Mouse (Mus musculus): ENCODE data around the gene Gstt4. TPM values are rescaled to one million over a fixed set of nuclear protein-coding genes. Genes with fewer than 3 reads are reported as not detected.

Gstt4 gene
- polyA plus RNA-seq, 1 experiment from 2014 or later: not detected

GRCm38 (mm10) chr10:75855416-75855981 is 33.2 kb upstream of the Gstt4 start:
- ATAC-seq (ENCODE audit: low read depth): no peak
- peaks cover 9% of the 10 kb centered on the region; the same call in 1 of the 2 replicates for H3K4me1 ChIP-seq (ENCODE audit: control insufficient read depth, insufficient read depth, low read length)
- 92% methylated on average over 15 of the region's 15 CpGs for WGBS
- H3K36me3 ChIP-seq (ENCODE audit: control insufficient read depth, insufficient read depth, low read length): peaks cover 7% of the 10 kb centered on the region
- H3K4me3 ChIP-seq (ENCODE audit: low read depth, low read length): no peak overlapping the region
- H3K9ac ChIP-seq (replicated peaks; ENCODE audit: low read depth, low read length): no peak overlapping the region
- no peak overlapping the region for H3K27ac ChIP-seq (ENCODE audit: low read depth, low read length)
- H3K27me3 ChIP-seq (ENCODE audit: control insufficient read depth, insufficient read depth, low read length): no peaks in the 10 kb centered on the region
- no peak overlapping the region for H3K4me2 ChIP-seq (ENCODE audit: low read depth, low read length)
- no peaks in the 10 kb centered on the region for H3K9me3 ChIP-seq (ENCODE audit: control insufficient read depth, low read length)

GRCm38 (mm10) chr10:75854791-75855190 is 32.4 kb upstream of the Gstt4 start:
- H3K4me1 ChIP-seq (ENCODE audit: control insufficient read depth, insufficient read depth, low read length): 0 out of 2 replicates have a peak, but pooled peaks cover 6% of the 10 kb centered on the region

GRCm38 (mm10) chr10:75854096-75854495 is 31.8 kb upstream of the Gstt4 start:
- no peak overlapping the region for H3K4me3 ChIP-seq (ENCODE audit: low read depth, low read length)
- no peak overlapping the region for H3K27ac ChIP-seq (ENCODE audit: low read depth, low read length)
- H3K9ac ChIP-seq (replicated peaks; ENCODE audit: low read depth, low read length): no peak overlapping the region
- no peak overlapping the region for H3K4me2 ChIP-seq (ENCODE audit: low read depth, low read length)
- H3K9me3 ChIP-seq (ENCODE audit: control insufficient read depth, low read length): no peaks in the 10 kb centered on the region
- H3K27me3 ChIP-seq (ENCODE audit: control insufficient read depth, insufficient read depth, low read length): no peaks in the 10 kb centered on the region
- ATAC-seq (ENCODE audit: low read depth): peak; percentile 29; the same call in 1 of the 2 replicates
- peaks cover 7% of the 10 kb centered on the region for H3K36me3 ChIP-seq (ENCODE audit: control insufficient read depth, insufficient read depth, low read length)
- H3K4me1 ChIP-seq (ENCODE audit: control insufficient read depth, insufficient read depth, low read length): 0 out of 2 replicates have a peak, but pooled peaks cover 6% of the 10 kb centered on the region
- WGBS: 55% methylated on average over 5 of the region's 5 CpGs

More at GRCm38 (mm10) chr10:75854791-75855190, 32.4 kb upstream of the Gstt4 start:
- H3K27ac ChIP-seq (ENCODE audit: low read depth, low read length): no peak overlapping the region
- H3K4me3 ChIP-seq (ENCODE audit: low read depth, low read length): no peak overlapping the region
- no peaks in the 10 kb centered on the region for H3K27me3 ChIP-seq (ENCODE audit: control insufficient read depth, insufficient read depth, low read length)
- H3K4me2 ChIP-seq (ENCODE audit: low read depth, low read length): no peak overlapping the region
- 89% methylated on average over 6 of the region's 6 CpGs for WGBS
- peaks cover 7% of the 10 kb centered on the region for H3K36me3 ChIP-seq (ENCODE audit: control insufficient read depth, insufficient read depth, low read length)
- H3K9me3 ChIP-seq (ENCODE audit: control insufficient read depth, low read length): no peaks in the 10 kb centered on the region
- H3K9ac ChIP-seq (replicated peaks; ENCODE audit: low read depth, low read length): no peak overlapping the region
- ATAC-seq (ENCODE audit: low read depth): no peak

GRCm38 (mm10) chr10:75853452-75853851 is 31.1 kb upstream of the Gstt4 start:
- H3K9me3 ChIP-seq (ENCODE audit: control insufficient read depth, low read length): no peaks in the 10 kb centered on the region
- no peak overlapping the region for H3K27ac ChIP-seq (ENCODE audit: low read depth, low read length)
- H3K27me3 ChIP-seq (ENCODE audit: control insufficient read depth, insufficient read depth, low read length): no peaks in the 10 kb centered on the region
- H3K4me2 ChIP-seq (ENCODE audit: low read depth, low read length): no peak overlapping the region
- no peak overlapping the region for H3K4me3 ChIP-seq (ENCODE audit: low read depth, low read length)
- ATAC-seq (ENCODE audit: low read depth): peak; percentile 66; the same call in 1 of the 2 replicates
- WGBS: 19% methylated on average over 10 of the region's 10 CpGs
- H3K36me3 ChIP-seq (ENCODE audit: control insufficient read depth, insufficient read depth, low read length): peaks cover 7% of the 10 kb centered on the region
- no peak overlapping the region for H3K9ac ChIP-seq (replicated peaks; ENCODE audit: low read depth, low read length)
- H3K4me1 ChIP-seq (ENCODE audit: control insufficient read depth, insufficient read depth, low read length): 0 out of 2 replicates have a peak, but pooled peaks cover 5% of the 10 kb centered on the region

GRCm38 (mm10) chr10:75852539-75853125 is 30.3 kb upstream of the Gstt4 start:
- WGBS: 90% methylated on average over 12 of the region's 12 CpGs
- no peak for ATAC-seq (ENCODE audit: low read depth)
- H3K9me3 ChIP-seq (ENCODE audit: control insufficient read depth, low read length): no peaks in the 10 kb centered on the region
- no peak overlapping the region for H3K4me2 ChIP-seq (ENCODE audit: low read depth, low read length)
- H3K4me1 ChIP-seq (ENCODE audit: control insufficient read depth, insufficient read depth, low read length): 0 out of 2 replicates have a peak, but pooled peaks cover 3% of the 10 kb centered on the region
- H3K4me3 ChIP-seq (ENCODE audit: low read depth, low read length): no peak overlapping the region
- no peak overlapping the region for H3K27ac ChIP-seq (ENCODE audit: low read depth, low read length)
- no peak overlapping the region for H3K9ac ChIP-seq (replicated peaks; ENCODE audit: low read depth, low read length)
- no peaks in the 10 kb centered on the region for H3K27me3 ChIP-seq (ENCODE audit: control insufficient read depth, insufficient read depth, low read length)
- peaks cover 4% of the 10 kb centered on the region for H3K36me3 ChIP-seq (ENCODE audit: control insufficient read depth, insufficient read depth, low read length)

GRCm38 (mm10) chr10:75851681-75852080 is 29.3 kb upstream of the Gstt4 start:
- Histone ChIP-seq H3K9me3 (ENCODE audit: control insufficient read depth, low read length) (no peaks in the 10 kb centered on the region), H3K36me3 (ENCODE audit: control insufficient read depth, insufficient read depth, low read length) (no peaks in the 10 kb centered on the region), H3K27ac (ENCODE audit: low read depth, low read length) (no peak overlapping the region), H3K4me3 (ENCODE audit: low read depth, low read length) (no peak overlapping the region), H3K4me2 (ENCODE audit: low read depth, low read length) (no peak overlapping the region), H3K4me1 (ENCODE audit: control insufficient read depth, insufficient read depth, low read length) (0 out of 2 replicates have a peak, but pooled peaks cover 3% of the 10 kb centered on the region), H3K9ac (replicated peaks; ENCODE audit: low read depth, low read length) (no peak overlapping the region), H3K27me3 (ENCODE audit: control insufficient read depth, insufficient read depth, low read length) (no peaks in the 10 kb centered on the region)
- ATAC-seq (ENCODE audit: low read depth): no peak
- WGBS: 30% methylated on average over 3 of the region's 3 CpGs

- H3K27ac ChIP-seq (ENCODE audit: low read depth, low read length): no peak overlapping the region
- 0 out of 2 replicates have a peak, but pooled peaks cover 3% of the 10 kb centered on the region for H3K4me1 ChIP-seq (ENCODE audit: control insufficient read depth, insufficient read depth, low read length)
- no peak overlapping the region for H3K9ac ChIP-seq (replicated peaks; ENCODE audit: low read depth, low read length)
- no peak overlapping the region for H3K4me3 ChIP-seq (ENCODE audit: low read depth, low read length)
- ATAC-seq (ENCODE audit: low read depth): no peak
- H3K9me3 ChIP-seq (ENCODE audit: control insufficient read depth, low read length): no peaks in the 10 kb centered on the region
- H3K4me2 ChIP-seq (ENCODE audit: low read depth, low read length): no peak overlapping the region
- 7% methylated on average over 6 of the region's 6 CpGs for whole genome bisulfite sequencing
- no peaks in the 10 kb centered on the region for H3K27me3 ChIP-seq (ENCODE audit: control insufficient read depth, insufficient read depth, low read length)
- no peaks in the 10 kb centered on the region for H3K36me3 ChIP-seq (ENCODE audit: control insufficient read depth, insufficient read depth, low read length)
Observed at GRCm38 (mm10) chr10:75851076-75851475, 28.7 kb upstream of the Gstt4 start.

- Histone ChIP-seq H3K4me2 (ENCODE audit: low read depth, low read length) (no peak overlapping the region), H3K4me3 (ENCODE audit: low read depth, low read length) (no peak overlapping the region), H3K36me3 (ENCODE audit: control insufficient read depth, insufficient read depth, low read length) (no peaks in the 10 kb centered on the region), H3K9ac (replicated peaks; ENCODE audit: low read depth, low read length) (no peak overlapping the region), H3K4me1 (ENCODE audit: control insufficient read depth, insufficient read depth, low read length) (0 out of 2 replicates have a peak, but pooled peaks cover 3% of the 10 kb centered on the region), H3K27me3 (ENCODE audit: control insufficient read depth, insufficient read depth, low read length) (no peaks in the 10 kb centered on the region), H3K27ac (ENCODE audit: low read depth, low read length) (no peak overlapping the region), H3K9me3 (ENCODE audit: control insufficient read depth, low read length) (no peaks in the 10 kb centered on the region)
- no peak for ATAC-seq (ENCODE audit: low read depth)
- WGBS: 30% methylated on average over 3 of the region's 3 CpGs
Observed at GRCm38 (mm10) chr10:75848382-75848781, 26.0 kb upstream of the Gstt4 start.

- no peak overlapping the region for H3K4me3 ChIP-seq (ENCODE audit: low read depth, low read length)
- H3K4me1 ChIP-seq (ENCODE audit: control insufficient read depth, insufficient read depth, low read length): no peaks in the 10 kb centered on the region
- H3K27ac ChIP-seq (ENCODE audit: low read depth, low read length): no peak overlapping the region
- H3K9ac ChIP-seq (replicated peaks; ENCODE audit: low read depth, low read length): no peak overlapping the region
- WGBS: 83% methylated on average over 6 of the region's 6 CpGs
- no peaks in the 10 kb centered on the region for H3K9me3 ChIP-seq (ENCODE audit: control insufficient read depth, low read length)
- H3K36me3 ChIP-seq (ENCODE audit: control insufficient read depth, insufficient read depth, low read length): no peaks in the 10 kb centered on the region
- H3K4me2 ChIP-seq (ENCODE audit: low read depth, low read length): no peak overlapping the region
- H3K27me3 ChIP-seq (ENCODE audit: control insufficient read depth, insufficient read depth, low read length): no peaks in the 10 kb centered on the region
- ATAC-seq (ENCODE audit: low read depth): no peak
Observed at GRCm38 (mm10) chr10:75845306-75845930, 23.1 kb upstream of the Gstt4 start.

Data from neural tube, embryonic 14.5 days (tissue).